In genomic region chr2:145736543-145736942, GRCm38 (mm10) we compare ENCODE assay signal across 20 mouse cellular contexts.
"Had no signal": no experiment of that assay in that cellular context is flagged by ENCODE, and none has a peak within 500 bp of the region (broad histone marks: within the 10 kb centered on the region; RNA-seq: fewer than 3 reads in every experiment).

No protein-coding gene starts in this region.

- ATAC-seq: forebrain, postnatal 0 days; hindbrain, postnatal 0 days had no signal

- H3K4me1 ChIP-seq: heart, embryonic 10.5 days; hindbrain, embryonic 13.5 days; hindbrain, embryonic 15.5 days; limb, embryonic 15.5 days had no signal

- DNase-seq: forebrain, postnatal 0 days; gastrocnemius, postnatal 14 days; gastrocnemius, postnatal 36 days; heart, adult 2 months; heart, postnatal 10 days; heart, postnatal 4 days; kidney, adult 11 months; kidney, adult 8-10 months; kidney, postnatal 10 days; kidney, postnatal 25 days; kidney, postnatal 4 days had no signal

- H3K4me3 ChIP-seq: heart, adult 2 months; heart, embryonic 10.5 days; heart, embryonic 12.5 days; hindbrain, embryonic 13.5 days; hindbrain, embryonic 15.5 days; layer of hippocampus, adult 2 months; left cerebral cortex, adult 2 months; limb, embryonic 13.5 days; limb, embryonic 15.5 days had no signal
